Mouse (Mus musculus) olfactory bulb, adult 2 months (tissue): ENCODE results near the gene Tmem234.

Experiments
- CTCF ChIP-seq: fragments of 200-500 bp; IDR thresholded peaks from 2 replicates; pipeline ENCODE4 v1.5.1; 2012; ENCODE audit warnings: low read depth, mild to moderate bottlenecking, low read length, moderate library complexity; ENCODE audit not compliant: insufficient read depth
- POLR2A ChIP-seq: fragments of 200-500 bp; IDR thresholded peaks from 2 replicates; pipeline ENCODE4 v1.6.1; 2012; ENCODE audit warnings: mild to moderate bottlenecking, low read depth, low read length, moderate library complexity; ENCODE audit not compliant: insufficient read depth

DNA sequence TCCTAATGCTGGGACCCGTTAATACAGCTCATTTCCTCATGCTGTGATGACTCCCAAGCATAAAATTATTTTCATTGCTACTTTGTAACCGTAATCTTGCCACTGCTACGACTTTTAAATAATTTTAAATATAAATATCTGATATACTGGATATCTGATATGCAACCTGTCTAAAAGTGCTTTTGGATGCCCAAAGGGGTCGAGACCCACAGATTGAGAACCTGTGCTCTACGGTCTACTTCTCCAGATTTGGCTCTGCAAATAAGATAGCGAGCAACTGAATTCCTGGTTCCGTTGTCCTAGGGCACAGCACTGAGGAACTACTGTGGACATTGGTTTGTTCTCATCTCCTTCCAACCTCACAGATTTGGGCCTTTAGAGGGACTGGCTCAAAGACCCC, 22.8 kb upstream of the Tmem234 start:
- TF ChIP-seq CTCF (no peak), POLR2A (no peak)
